Mouse (Mus musculus): ENCODE data around the gene Ppfibp1. TPM values are rescaled to one million over a fixed set of nuclear protein-coding genes. Genes with fewer than 3 reads are reported as not detected.
A peak's percentile ranks its signal among the peaks of the same experiment; 100 is the strongest.
"Not testable (repeated sequence)": the region's sequence is repeated elsewhere in the genome, so short reads cannot be mapped to it uniquely, and the experiment has no call there.

Ppfibp1 gene
- total RNA-seq (2021), result 10 to 100 TPM; 57.2 to 60.7 TPM

DNA sequence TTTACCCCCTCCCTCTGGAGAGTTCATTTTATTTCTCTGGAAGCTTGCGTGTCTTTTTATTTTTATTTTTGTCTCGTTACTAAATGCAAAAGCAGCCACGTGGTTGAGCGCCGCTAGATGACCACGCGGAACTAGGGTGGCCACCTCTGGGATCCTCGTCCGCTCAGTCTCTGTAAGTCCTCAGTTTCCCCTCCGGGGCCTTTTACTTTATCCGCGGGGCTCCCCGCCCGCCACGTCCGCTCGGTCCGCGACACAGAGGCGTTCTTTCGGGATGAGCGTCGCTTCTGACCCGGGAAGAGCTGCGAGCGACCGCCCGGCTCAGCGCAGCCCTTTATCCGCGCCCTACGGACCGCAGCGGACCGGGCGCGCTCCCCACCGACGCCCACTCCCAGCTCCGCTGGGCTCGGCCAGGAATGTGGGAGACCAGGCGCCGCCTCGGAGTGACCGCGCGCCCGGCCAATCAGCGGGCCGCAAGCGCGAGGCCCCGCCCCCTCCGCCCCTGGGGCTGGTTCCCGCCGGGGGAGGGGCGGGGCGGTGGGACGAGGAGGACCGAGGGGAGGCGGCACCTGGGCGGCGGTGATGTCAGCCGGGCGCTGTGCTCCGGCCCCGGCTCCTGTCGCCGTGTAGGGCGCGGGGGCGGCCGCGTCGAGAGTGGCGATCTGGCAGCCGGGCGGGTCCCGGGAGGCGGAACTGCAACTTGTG lies at the start of gene Ppfibp1:
TSS of gene Ppfibp1 (plus strand) at position 530 of the 702 bp plus-strand sequence.
- DNase-seq (ENCODE audit: low spot score in 2 of 2), result peak; percentile 94 to 95
- intact Hi-C loops (cut with DNase I), result no loop called here

DNA sequence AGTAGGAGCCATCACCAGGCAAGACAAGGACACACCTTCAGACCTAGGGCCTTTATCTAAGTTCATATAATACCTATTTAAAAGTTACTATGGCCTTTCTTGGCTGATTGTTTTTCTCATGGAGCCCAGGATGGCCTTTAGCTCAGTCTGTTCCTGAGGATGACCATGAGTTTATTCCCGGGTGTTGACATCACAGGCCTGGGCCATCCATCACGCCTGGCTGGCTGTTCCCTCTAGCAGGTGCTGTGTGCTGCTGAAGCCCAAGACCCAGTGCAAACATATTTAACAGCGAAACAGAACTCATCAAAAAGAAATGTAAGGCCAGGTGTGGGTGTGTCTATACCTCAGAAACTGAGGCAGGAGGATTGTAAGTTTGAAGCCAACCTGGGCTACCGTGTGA lies 49.4 kb upstream of the Ppfibp1 start:
- intact Hi-C loops (cut with DNase I), result loop anchor here (10.0 kb wide), 1 partner anchor 276 kb away; no protein-coding TSS in a partner anchor
- DNase-seq (ENCODE audit: low spot score in 2 of 2), result no peak

DNA sequence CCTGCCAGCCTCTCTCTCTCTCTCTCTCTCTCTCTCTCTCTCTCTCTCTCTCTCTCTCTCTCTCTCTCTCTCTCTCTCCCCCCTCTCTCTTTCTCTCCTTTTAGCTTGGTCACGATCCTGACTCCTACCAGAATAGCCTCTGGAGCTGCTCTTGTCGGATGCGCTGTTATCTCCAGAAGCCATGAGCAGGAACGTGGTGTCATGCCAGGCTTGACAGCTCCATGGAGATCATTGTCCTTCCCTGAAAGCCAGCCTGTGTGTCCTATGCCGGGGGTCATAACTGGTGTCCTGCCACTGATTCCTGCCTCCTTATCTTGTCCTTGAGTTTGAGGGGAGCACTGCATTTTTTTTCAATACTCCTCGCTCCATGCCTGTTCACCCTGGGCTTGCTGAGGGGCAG lies 43.4 kb upstream of the Ppfibp1 start:
- DNase-seq (ENCODE audit: low spot score in 2 of 2), result no peak
- intact Hi-C loops (cut with DNase I), result no loop called here

DNA sequence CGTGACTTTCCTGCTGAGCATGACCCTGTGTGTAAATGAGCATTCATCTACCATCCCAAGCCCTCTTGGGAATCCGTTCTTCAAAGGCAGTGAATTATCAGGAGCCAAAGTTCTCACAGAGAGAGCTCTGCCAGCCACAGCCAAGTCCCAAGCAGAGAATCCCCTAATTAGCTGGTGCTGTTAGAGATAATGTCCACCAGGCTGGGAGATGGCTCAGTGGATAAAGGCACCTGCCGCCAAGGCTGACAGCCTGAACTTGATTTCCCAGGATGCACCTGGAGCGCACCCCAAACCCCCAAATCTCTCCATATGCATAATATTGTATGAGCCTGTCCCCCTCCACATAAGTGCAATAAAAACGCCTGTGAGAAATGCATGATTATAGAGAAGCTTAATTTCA lies 42.9 kb upstream of the Ppfibp1 start:
- intact Hi-C loops (cut with DNase I), result no loop called here
- no peak for DNase-seq (ENCODE audit: low spot score in 2 of 2)

DNA sequence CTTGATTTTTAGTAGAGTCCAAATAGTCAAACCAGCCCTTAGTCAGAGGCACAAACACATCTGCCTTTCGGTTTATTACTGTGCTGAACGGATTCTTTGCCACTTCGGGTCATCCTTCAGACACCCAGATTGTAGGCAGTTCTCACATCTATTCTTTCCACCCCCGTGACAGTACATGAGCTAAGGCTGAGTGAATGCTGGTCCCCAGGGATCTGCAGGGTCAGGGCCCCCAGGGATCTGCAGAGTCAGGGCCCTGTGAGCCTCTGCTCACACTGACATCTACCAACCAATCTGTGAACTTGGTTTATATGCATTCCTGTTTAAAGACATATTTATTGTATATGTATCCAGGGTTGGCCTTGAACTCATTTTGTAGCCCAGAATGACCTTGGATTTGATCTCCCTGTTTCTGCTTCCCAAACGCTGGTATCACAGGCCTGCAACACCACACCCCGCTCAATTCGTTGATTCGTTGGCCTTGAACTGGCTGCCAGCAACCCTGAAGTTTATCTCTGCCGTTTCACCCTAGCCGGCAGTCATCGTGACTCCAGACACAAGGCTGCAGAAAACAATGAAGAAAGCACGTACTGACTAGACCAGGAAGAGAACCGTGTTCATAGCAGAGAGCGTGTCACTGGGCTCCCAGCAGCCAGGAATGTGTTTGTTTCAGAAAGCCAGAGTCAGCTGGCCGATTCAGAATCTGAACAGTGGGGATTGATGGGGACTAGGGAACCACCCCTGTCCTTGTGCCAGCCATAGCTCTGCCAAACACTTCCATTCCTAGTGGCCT lies 42.1 kb upstream of the Ppfibp1 start:
- DNase-seq (ENCODE audit: low spot score in 2 of 2), result no peak
- intact Hi-C loops (cut with DNase I), result no loop called here

DNA sequence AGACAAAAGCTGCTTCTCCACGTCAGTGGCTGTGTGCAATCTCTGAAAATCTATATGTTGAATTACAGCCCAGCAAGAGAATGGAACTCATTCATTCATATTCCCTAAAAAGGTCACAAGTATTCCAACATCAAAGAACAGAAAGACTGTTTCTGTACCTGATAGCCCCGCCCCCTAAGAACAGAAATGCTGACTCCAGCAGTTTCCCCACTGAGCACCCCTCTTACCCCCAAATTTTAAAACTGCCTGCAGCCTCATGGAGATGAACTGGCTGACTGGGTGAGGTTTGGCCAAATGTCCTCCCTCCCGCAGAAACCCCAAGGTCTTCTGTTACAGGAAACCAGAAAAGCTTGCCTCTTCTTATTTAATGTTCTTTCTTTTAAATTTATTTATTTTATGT lies 40.9 kb upstream of the Ppfibp1 start:
- intact Hi-C loops (cut with DNase I), result no loop called here

DNA sequence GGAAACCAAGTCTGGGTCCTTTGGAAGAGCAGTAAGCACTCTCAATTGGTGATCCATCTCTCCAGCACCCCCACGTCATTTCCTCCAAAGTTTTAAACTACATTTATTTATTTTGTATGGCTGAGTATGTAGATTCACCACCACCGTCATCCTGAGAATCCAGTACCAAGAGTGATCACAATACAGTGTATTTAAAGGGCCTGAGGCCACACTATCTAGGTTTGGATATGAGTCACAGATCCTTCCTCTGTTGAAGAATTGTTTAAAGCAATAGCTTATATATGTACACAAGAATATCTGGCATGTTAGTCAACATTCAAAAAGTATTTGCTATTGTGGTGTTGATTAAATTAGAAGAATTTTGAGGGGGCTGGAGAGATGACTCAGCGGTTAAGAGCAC lies 40.0 kb upstream of the Ppfibp1 start:
- intact Hi-C loops (cut with DNase I), result no loop called here

More for the DNA sequence above, 40.9 kb upstream of the Ppfibp1 start:
- no peak for DNase-seq (ENCODE audit: low spot score in 2 of 2)

DNA sequence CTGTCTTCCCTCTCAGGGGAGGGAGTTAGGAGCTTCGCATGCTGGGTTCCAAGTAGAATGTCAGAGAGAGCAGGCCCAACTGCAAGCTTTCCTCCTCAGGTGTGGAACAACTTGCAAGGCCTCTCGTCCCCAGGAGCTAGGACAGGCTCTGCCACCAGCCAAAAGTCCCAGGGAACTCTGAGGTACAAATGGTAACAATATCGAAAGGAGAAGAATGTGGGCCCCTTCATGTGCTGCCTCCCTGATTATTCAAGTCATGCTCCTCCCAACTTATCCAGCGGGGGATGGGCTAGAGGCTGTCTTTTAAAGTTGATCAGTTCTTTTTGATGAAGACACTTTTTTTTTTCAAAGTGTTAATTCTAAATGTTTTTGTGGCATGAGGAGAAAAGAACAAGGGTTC lies 38.2 kb upstream of the Ppfibp1 start, which contains the start of gene Smco2:
TSS of gene Smco2 (plus strand) at position 55 of the 400 bp plus-strand sequence.
- DNase-seq (ENCODE audit: low spot score in 2 of 2), result no peak
- intact Hi-C loops (cut with DNase I), result no loop called here

More for the DNA sequence above, 40.0 kb upstream of the Ppfibp1 start:
- no peak for DNase-seq (ENCODE audit: low spot score in 2 of 2)

DNA sequence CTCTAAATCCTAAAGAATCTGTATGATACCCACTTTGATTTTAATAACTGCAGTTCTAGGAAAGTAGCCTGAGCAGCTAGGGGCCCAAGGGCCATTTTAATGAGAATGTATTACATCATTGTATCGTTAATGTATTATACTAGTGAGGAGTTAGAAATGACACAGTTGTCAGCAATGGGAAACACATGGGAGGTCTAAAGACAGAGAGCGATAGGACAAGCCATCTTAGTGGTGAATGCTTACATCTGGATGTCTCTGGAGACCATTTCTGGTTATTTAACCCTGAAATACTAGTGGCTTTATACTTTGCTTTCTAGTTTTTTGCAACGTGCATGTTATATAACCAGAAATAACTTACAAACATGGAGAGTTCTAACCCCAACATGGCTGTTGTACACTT lies 36.4 kb upstream of the Ppfibp1 start:
- intact Hi-C loops (cut with DNase I), result no loop called here
- DNase-seq (ENCODE audit: low spot score in 2 of 2), result no peak

DNA sequence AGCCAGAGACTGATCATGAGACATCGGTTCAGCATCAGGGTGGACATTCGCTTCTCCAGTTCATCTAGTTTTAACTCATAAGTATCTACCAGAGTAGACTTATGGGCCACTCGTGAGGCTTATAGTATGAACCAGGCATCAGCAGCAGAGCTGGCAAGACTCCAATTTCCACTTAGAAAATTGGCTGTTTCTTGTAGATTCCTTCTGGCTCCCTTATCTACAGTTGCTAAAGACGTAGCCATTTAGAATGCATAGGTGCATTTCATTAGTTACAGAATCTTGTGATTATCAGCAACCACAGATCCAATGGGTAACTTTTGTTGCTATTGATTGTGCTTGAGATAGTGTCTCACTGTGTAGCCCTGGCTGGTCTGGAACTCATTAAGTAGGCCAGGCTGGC lies 35.5 kb upstream of the Ppfibp1 start:
- DNase-seq (ENCODE audit: low spot score in 2 of 2), result no peak

DNA sequence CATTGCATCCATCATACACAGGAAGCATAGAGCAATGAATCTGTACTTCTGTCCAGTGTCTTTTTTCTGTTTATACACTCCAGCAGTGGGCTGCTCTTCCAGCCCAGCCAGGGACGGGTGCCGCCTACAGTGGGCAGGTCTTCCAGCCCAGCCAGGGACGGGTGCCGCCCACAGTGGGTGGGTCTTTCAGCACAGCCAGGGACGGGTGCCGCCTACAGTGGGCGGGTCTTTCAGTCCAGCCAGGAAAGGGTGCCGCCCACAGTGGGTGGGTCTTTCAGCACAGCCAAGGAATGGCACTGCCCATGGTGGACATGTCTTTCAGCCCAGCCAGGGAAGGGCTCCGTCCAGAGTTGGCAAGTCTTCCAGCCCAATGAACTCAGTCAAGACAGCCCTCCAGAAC lies 33.1 kb upstream of the Ppfibp1 start:
- intact Hi-C loops (cut with DNase I), result no loop called here
- DNase-seq (ENCODE audit: low spot score in 2 of 2), result no peak

More for the DNA sequence above, 35.5 kb upstream of the Ppfibp1 start:
- intact Hi-C loops (cut with DNase I), result no loop called here

DNA sequence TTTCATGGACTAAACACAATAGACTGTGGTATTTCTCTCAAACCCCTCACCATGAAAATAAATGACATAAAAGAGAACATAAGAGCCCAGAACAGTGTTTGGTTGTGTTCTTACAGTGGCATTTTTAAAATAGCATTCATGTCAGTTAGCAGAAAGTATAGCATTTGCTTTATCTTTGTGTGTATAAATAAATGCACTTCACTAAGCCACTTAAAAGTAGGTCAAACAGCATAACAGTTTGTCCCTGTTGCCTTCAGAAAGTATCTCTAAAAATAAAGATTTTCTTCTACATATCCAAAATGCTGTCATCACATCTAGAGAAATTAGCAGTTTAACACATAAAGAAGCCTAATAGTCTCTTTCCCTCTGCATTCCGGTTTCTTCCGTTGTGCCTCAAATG lies 30.9 kb upstream of the Ppfibp1 start:
- intact Hi-C loops (cut with DNase I), result no loop called here
- DNase-seq (ENCODE audit: low spot score in 2 of 2), result no peak

DNA sequence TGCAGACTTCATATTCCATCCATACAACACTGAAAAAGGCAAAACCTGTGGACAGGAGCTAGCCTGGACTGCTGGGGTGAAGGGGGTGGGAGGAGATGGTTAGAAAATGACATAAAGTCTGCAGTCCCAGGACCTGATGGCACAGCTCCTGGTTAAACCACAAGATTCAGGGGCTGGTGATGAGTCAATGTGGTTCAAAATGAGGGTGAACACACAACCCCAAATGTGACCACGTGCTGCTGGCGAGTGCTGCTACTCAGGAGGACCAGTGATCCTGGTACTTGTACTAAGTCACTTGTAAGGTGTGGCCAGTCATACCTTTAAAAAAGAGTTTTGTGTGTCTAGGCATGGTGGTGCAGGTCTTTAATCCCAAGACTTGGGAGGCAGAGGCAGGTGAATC lies 25.1 kb upstream of the Ppfibp1 start:
- intact Hi-C loops (cut with DNase I), result no loop called here
- no peak for DNase-seq (ENCODE audit: low spot score in 2 of 2)

DNA sequence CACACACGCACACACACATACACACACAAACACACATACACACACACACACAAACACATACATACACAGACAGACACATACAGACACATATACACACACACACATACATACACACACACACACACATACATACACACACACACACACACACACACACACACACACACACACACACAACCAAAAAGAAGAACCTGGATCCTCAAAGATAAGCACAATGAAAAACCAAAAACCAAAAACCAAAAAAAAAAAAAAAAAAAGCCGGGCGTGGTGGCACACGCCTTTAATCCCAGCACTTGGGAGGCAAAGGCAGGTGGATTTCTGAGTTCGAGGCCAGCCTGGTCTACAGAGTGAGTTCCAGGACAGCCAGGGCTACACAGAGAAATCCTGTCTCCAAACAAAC lies 23.9 kb upstream of the Ppfibp1 start:
- DNase-seq (ENCODE audit: low spot score in 2 of 2); intact Hi-C loops (cut with DNase I): not testable (repeated sequence)

DNA sequence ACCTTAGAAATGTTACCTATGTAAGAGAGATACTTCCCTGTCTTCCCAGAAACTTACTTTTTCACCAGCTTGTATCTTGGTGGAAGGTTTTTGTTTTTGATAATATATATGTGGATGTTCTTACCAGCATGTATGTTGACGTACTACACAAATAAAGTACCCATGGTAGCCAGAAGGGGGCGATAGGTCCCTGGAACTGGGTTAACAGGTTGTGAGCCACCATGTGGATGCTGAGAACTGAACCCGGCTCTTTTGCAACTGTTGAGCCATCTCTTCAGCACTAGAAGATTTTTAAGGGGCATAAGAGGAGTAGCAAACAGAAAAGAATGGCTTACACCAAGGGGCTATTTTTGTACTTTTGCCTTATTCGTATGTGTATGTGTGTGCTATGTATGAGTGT lies 22.6 kb upstream of the Ppfibp1 start:
- DNase-seq (ENCODE audit: low spot score in 2 of 2), result no peak
- intact Hi-C loops (cut with DNase I), result no loop called here

DNA sequence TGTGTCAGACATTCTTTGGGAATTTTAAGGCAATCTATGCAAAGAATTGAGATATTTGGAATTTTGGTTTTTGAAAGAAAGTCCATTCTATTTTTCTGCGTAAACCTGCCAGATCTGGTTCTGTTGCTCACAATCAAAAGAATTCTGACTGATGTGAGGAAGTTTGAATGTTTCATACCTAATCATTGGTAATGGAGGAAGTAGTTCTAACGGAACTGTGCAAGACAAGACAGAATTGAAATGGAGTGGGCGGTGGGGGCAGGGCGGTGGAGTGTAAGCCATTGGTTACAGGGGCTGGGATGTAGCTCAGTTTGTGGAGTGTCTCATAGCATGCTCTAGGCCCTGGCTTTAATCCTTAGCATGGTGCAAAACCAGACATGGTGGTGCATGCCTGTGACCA lies 16.3 kb upstream of the Ppfibp1 start:
- DNase-seq (ENCODE audit: low spot score in 2 of 2), result no peak
- intact Hi-C loops (cut with DNase I), result no loop called here

DNA sequence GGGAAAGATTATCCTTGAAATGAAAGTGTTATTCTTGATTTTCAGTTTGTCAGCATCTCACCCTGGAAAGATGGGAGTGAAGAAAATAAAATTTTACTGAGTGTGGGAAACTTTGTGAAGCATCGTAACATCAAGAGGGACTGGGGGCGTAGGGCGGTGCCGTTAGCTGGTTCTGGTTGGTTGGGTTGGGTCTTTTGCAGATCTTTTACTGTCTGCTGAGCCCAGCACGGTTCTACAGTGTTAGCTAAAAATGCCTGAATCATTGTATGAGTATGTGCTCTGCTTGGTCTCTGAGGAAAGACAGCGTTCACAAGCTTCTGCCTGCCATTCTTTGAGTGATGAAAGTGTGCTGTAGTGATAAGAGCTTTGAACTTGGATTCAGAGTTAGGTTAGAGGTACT lies 13.9 kb upstream of the Ppfibp1 start:
- DNase-seq (ENCODE audit: low spot score in 2 of 2), result no peak
- intact Hi-C loops (cut with DNase I), result no loop called here

DNA sequence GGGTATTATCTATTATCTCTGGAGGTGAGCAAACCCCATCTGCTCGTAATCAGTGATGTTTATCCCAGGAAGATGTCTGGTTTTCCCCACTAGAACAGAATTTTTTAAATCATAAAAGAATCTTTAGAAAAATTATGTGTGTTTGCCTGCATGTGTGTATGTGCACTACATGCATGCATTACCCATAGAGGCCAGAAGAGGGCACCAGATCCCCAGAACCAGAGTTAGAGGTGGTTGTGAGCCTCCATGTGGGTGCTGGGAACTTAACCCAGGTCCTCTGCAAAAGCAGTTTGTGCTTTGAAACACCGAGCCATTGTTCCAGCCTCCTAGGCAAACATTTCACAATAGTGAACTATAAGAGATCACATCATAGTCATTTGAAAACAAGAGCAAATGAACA lies 11.5 kb upstream of the Ppfibp1 start:
- intact Hi-C loops (cut with DNase I), result loop anchor here (1.0 kb wide), 1 partner anchor 78 kb away; no protein-coding TSS in a partner anchor
- no peak for DNase-seq (ENCODE audit: low spot score in 2 of 2)

DNA sequence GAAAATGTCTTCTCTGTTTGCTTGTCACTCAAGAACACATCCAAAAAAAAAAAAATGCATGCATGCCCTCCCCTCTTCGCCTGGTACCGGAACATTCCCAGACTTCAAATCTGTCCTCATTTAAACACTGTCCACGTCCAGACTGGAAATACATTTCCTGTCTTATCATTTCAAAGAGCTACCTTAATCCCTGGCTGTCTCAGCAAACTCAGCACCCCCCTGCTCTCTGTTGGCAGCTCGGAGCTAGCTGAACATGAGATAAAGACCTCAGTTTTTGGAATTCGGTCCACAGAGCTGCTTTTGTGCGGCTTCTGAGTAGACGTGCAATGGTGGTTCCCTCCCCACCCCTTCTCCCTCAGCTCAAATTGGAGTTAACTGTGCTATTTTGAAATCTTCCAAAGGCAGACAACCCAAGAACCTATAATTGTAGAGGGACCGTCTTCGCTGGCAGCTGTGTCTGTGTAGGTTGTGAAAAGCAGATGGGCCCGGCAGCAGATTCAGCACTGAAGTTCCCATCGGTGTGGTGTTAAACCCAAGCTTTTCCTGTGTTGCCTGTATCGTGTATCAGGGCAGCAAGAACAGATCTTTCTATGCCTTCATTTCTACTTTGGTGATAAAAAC lies 10.8 kb upstream of the Ppfibp1 start:
- DNase-seq (ENCODE audit: low spot score in 2 of 2), result peak; percentile 76 to 96
- intact Hi-C loops (cut with DNase I), result loop anchor here (1.0 to 2.0 kb wide), 2 partner anchors 43 to 78 kb away; no protein-coding TSS in a partner anchor

DNA sequence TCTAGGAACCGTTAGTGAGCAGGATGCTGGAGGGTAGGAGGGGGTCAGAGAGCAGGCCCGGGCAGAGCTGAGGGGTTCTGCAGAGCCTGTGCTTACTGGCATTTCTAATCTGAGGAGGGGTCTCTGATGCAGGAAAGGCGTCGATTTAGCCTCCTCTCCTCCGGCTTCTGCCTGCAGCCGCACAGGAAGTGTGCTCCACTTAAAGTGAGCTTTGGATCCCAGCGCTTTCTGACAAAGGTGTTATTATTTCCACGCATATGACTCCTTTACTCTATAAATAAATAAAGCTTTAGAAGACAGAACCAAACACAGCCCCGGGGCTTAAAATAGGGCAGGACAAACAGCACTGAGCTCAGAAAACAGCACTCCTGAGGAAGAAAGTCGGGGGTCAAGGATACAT lies 9.4 kb upstream of the Ppfibp1 start:
- intact Hi-C loops (cut with DNase I), result loop anchor here (2.0 kb wide), 1 partner anchor 44 kb away; no protein-coding TSS in a partner anchor
- DNase-seq (ENCODE audit: low spot score in 2 of 2), result no peak
